Mouse (Mus musculus) ovary, postnatal 36 days (tissue): ENCODE data around the gene Crabp2.

Experiments used
- DNase-seq: peaks from one replicate; pipeline ENCODE4 v3.0.0; 2022; ENCODE audit warnings: low spot score, mixed read lengths

Gene Crabp2

GRCm38 (mm10) chr3:87985505-87986320 is 37.2 kb downstream of the Crabp2 start:
- DNase-seq = no peak

- DNase-seq = peak; percentile 92
Observed at GRCm38 (mm10) chr3:87986868-87987267, 38.4 kb downstream of the Crabp2 start.

GRCm38 (mm10) chr3:87987633-87988032 is 39.2 kb downstream of the Crabp2 start:
- no peak for DNase-seq

GRCm38 (mm10) chr3:87988068-87988467 is 39.6 kb downstream of the Crabp2 start:
- DNase-seq = no peak

GRCm38 (mm10) chr3:87989935-87990334 is 41.5 kb downstream of the Crabp2 start:
- no peak for DNase-seq

- peak; percentile 53 for DNase-seq
Observed at GRCm38 (mm10) chr3:87993436-87993835, 45.0 kb downstream of the Crabp2 start.

GRCm38 (mm10) chr3:87995331-87995730 is 46.9 kb downstream of the Crabp2 start:
- no peak for DNase-seq

GRCm38 (mm10) chr3:87996401-87996800 is 47.9 kb downstream of the Crabp2 start:
- DNase-seq = no peak

- peak; percentile 57 for DNase-seq
Observed at GRCm38 (mm10) chr3:87996971-87997614, 48.6 kb downstream of the Crabp2 start.

GRCm38 (mm10) chr3:87998747-87999146 is 50.3 kb downstream of the Crabp2 start:
- DNase-seq = no peak

GRCm38 (mm10) chr3:87999243-87999895 is 50.9 kb downstream of the Crabp2 start:
- DNase-seq = no peak

GRCm38 (mm10) chr3:88000181-88000580 is 51.7 kb downstream of the Crabp2 start, which contains the start of gene Bcan:
TSS of gene Bcan (minus strand) at chr3:88000230.
- peak; percentile 40 for DNase-seq

GRCm38 (mm10) chr3:88000816-88001595 is 52.5 kb downstream of the Crabp2 start:
- peak; percentile 53 for DNase-seq

GRCm38 (mm10) chr3:88002291-88002976 is 54.0 kb downstream of the Crabp2 start:
- peak; percentile 43 for DNase-seq
